Mouse (Mus musculus) embryonic stem cell, embryonic (primary cell): ENCODE results near the gene 2210011C24Rik.

Experiments used
- CTCF ChIA-PET, 4 experiments: fragments of 300-600 bp in 2 of 4; fragments of 350-600 bp in 2 of 4; sonication (Branson Sonifier 250); formaldehyde crosslinking; loops; one replicate each; lab custom pipeline; 2022; ENCODE audit warnings: inconsistent platforms in 2 of 4; lab: Charles Lee
- POLR2A ChIA-PET, 4 experiments: fragments of 300-600 bp in 2 of 4; fragments of 350-600 bp in 2 of 4; sonication (Branson Sonifier 250); formaldehyde crosslinking; loops; one replicate each; lab custom pipeline; 2022; ENCODE audit warnings: antibody characterized with exemption in 4 of 4, inconsistent platforms in 1 of 4; lab: Charles Lee

Gene 2210011C24Rik

DNA sequence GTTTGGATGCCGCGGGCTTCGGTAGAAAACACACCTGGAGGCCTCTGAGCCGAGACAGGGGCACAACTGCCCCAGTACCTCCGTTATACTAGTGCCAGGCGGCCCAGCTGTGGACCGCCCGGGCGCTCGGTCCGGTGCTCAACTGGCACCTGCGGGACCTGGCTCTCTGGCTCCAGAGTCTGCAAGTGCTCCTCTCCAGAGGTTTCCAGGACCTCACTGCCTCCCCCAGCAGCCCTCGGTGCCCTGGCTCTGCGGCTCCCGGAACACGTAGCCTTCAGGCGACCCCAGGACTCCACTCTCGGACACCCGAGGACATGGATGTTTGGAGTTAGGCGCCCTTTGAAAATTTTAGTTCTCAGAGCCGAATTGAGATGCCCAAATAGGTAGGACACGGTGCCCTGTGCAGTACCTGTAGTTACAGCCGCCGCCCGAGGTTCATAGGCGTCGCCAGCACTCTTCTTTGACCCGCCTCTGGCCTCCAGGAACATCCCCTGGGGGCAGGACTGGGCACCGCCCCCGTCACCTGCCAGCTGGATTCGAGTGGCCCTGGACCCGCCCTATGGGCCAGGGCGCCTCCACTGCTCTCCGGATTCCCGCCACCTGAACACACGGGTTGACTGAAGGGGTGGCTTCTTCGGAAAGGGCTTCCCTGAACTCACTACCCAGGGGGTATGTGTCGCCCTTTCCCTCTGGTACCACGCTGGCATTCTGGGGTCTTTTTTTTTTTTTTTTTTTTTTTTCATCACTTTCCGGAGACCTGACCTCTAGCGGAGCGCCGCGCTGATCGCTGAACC is at the start of gene 2210011C24Rik:
Gene 2210011C24Rik, minus strand, starts transcription at position 467 of the 794 bp plus-strand sequence.
- CTCF ChIA-PET = interaction anchor here in 3 of 4 experiments (0.7 to 1.8 kb wide), 10 partner anchors 10 to 584 kb away, joined by 3 to 5 read pairs (median 3); partner anchors contain the start of genes 1700067K01Rik (in 1 of the 3), Rfx1 (in 1 of the 3) and Rln3 (in 1 of the 3)
- POLR2A ChIA-PET = interaction anchor here (0.5 to 3.1 kb wide), 31 partner anchors 8 to 404 kb away, joined by 3 to 20 read pairs (median 4); partner anchors contain the start of genes Palm3 (in 4 of the 4), 1700067K01Rik (in 3 of the 4), Asf1b (in 1 of the 4) and Dcaf15 (in 1 of the 4)

- POLR2A ChIA-PET = interaction anchor here in 3 of 4 experiments (0.5 to 5.4 kb wide), 6 partner anchors 14 to 596 kb away, joined by 3 to 50 read pairs (median 6); partner anchors contain the start of genes Dcaf15 (in 2 of the 3) and Podnl1 (in 1 of the 3)
- CTCF ChIA-PET = interaction anchor here in 1 of 4 experiments (0.7 to 1.4 kb wide), 2 partner anchors 16 to 21 kb away, joined by 3 read pairs; no protein-coding TSS in a partner anchor
These were observed 48.3 kb upstream of the 2210011C24Rik start for GRCm38 (mm10) chr8:84060245-84060644.

- ChIA-PET POLR2A (interaction anchor here in 3 of 4 experiments (0.6 to 5.4 kb wide), 20 partner anchors 7 to 226 kb away, joined by 3 to 53 read pairs (median 4); partner anchors contain the start of genes Dcaf15 (in 3 of the 3), Mri1 (in 1 of the 3) and Rfx1 (in 1 of the 3)), CTCF (interaction anchor here (0.5 to 1.4 kb wide), 14 partner anchors 9 to 151 kb away, joined by 3 to 6 read pairs (median 3); no protein-coding TSS in a partner anchor)
These were observed 47.3 kb upstream of the 2210011C24Rik start for GRCm38 (mm10) chr8:84059226-84059625.

DNA sequence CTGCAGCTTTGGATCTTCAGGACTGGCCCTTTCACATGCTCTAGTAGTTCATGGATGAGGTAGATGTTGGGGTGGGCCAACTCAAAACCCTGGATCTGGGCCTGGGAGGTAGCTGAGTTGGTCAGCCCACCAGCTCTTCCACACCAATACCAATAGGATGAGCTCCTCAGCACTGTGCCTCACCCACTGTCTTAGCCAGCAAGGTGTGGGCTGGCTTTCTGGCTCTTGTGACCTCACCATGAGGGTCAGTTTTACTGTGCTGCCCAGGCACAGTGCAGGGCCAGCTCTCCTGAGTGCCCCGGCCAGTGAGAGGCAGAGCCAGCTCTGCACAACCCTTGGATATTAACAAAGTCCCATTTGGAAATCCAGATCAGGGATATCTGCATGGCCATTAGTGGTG is 45.9 kb upstream of the 2210011C24Rik start:
- CTCF ChIA-PET = interaction anchor here in 3 of 4 experiments (0.6 to 1.2 kb wide), 5 partner anchors 15 to 532 kb away, joined by 3 to 9 read pairs (median 4); partner anchors contain the start of genes Dcaf15 (in 1 of the 3) and Il27ra (in 1 of the 3)
- POLR2A ChIA-PET = interaction anchor here (0.6 to 5.4 kb wide), 37 partner anchors 8 to 410 kb away, joined by 3 to 53 read pairs (median 4); partner anchors contain the start of genes 2210011C24Rik (in 2 of the 4), Asf1b (in 2 of the 4), Gm10644 (in 2 of the 4) and Il27ra (in 2 of the 4)

DNA sequence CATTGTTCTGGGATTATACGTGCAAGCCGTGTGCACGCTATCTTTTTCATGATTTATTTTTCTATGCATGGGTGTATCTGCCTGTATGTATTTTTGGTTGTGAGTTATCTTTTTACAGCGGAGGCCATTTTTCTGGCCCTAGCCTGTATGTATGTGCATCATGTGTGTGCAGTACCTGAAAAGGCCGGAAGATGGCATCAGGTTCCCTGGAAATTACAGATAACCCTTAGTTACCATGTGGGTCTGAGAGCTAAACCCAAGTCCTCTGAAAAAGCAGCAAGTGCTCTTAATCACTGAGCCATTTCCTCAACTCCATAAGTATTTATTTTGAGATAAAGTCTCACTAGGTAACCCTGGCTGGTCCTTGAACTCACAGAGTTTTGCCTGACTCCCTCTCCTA is 41.3 kb upstream of the 2210011C24Rik start:
- ChIA-PET POLR2A (interaction anchor here in 3 of 4 experiments (0.6 to 2.8 kb wide), 15 partner anchors 9 to 217 kb away, joined by 3 to 27 read pairs (median 4); partner anchors contain the start of genes Rfx1 (in 3 of the 3), Il27ra (in 2 of the 3), Ccdc130 (in 1 of the 3) and Dcaf15 (in 1 of the 3)), CTCF (interaction anchor here in 3 of 4 experiments (0.6 to 1.8 kb wide), 8 partner anchors 9 to 157 kb away, joined by 3 to 5 read pairs (median 4); partner anchors contain the start of genes Il27ra (in 1 of the 3) and Rln3 (in 1 of the 3))

- POLR2A ChIA-PET = interaction anchor here in 3 of 4 experiments (0.6 to 2.8 kb wide), 7 partner anchors 9 to 78 kb away, joined by 3 to 20 read pairs (median 4); partner anchors contain the start of genes Il27ra (in 2 of the 3), Rfx1 (in 1 of the 3) and Rln3 (in 1 of the 3)
- CTCF ChIA-PET = interaction anchor here in 3 of 4 experiments (0.5 to 1.8 kb wide), 5 partner anchors 17 to 158 kb away, joined by 3 to 4 read pairs (median 3); no protein-coding TSS in a partner anchor
These were observed 40.8 kb upstream of the 2210011C24Rik start for GRCm38 (mm10) chr8:84052746-84053145.

- POLR2A ChIA-PET = interaction anchor here in 1 of 4 experiments (1.7 to 4.1 kb wide), 2 partner anchors 9 to 20 kb away, joined by 6 to 25 read pairs; partner anchors contain the start of gene Rfx1
- CTCF ChIA-PET = interaction anchor here in 1 of 4 experiments (1.2 kb wide), 1 partner anchor 9 kb away, joined by 3 read pairs; no protein-coding TSS in a partner anchor
These were observed 36.2 kb upstream of the 2210011C24Rik start for GRCm38 (mm10) chr8:84048171-84048570.

DNA sequence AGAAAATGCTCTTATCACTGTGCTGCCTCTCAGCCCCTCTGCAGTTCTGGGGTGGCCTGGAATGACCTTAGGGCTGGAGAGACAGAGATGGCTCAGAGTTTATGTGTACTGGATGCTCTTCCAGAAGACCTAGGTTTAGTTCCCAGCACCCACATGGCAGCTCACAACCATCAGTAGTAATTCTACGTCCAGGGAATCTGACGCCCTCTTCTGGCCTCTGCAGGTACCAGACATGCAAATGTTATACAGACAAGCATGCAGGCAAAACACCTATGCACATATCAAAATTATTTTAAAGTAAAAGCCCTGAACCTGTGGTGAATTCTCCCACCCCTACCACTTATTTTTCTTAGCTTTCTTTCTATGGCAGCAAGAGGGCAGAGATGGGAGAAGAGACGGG is 34.5 kb upstream of the 2210011C24Rik start:
- ChIA-PET POLR2A (interaction anchor here in 2 of 4 experiments (0.6 to 1.4 kb wide), 6 partner anchors 11 to 935 kb away, joined by 3 to 7 read pairs (median 4); partner anchors contain the start of gene Rfx1 (in 1 of the 2)), CTCF (interaction anchor here in 2 of 4 experiments (0.6 to 0.8 kb wide), 4 partner anchors 15 to 174 kb away, joined by 3 to 4 read pairs (median 3); partner anchors contain the start of genes Asf1b (in 1 of the 2) and Gm10644 (in 1 of the 2))

GRCm38 (mm10) chr8:84044900-84045299 is 32.9 kb upstream of the 2210011C24Rik start, which contains the start of gene Rln3:
Gene Rln3 (minus strand): TSS chr8:84045000.
- ChIA-PET CTCF (interaction anchor here (0.6 to 1.7 kb wide), 12 partner anchors 9 to 547 kb away, joined by 3 to 7 read pairs (median 3); no protein-coding TSS in a partner anchor), POLR2A (interaction anchor here (0.7 to 5.1 kb wide), 15 partner anchors 9 to 304 kb away, joined by 3 to 25 read pairs (median 4); partner anchors contain the start of genes Dcaf15 (in 2 of the 4), Rfx1 (in 2 of the 4), Adgre5 (in 1 of the 4) and Asf1b (in 1 of the 4))

DNA sequence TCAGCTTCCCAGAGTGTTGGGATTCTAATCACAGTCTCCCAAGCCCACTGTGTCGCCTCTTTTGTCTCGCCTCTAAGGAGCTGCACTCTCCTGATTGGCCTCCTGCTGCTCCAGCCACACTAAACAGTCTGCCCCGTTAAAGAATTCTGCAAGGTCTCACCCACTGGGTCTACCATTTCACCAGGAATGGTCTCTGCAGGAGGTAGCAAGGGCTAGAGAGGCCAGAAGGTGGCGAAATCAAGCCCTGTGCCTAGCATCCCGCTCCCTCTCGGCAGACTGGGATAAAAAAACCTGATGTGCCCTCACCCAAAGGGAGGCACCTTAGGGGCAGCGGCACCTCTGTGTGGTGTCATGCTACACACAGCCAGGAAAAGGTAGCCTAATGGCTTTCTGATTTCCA is 32.1 kb upstream of the 2210011C24Rik start:
- CTCF ChIA-PET = interaction anchor here (0.6 to 3.1 kb wide), 15 partner anchors 10 to 548 kb away, joined by 3 to 9 read pairs (median 3); no protein-coding TSS in a partner anchor
- POLR2A ChIA-PET = interaction anchor here (0.6 to 5.1 kb wide), 17 partner anchors 10 to 303 kb away, joined by 3 to 25 read pairs (median 4); partner anchors contain the start of genes Dcaf15 (in 2 of the 4), Rfx1 (in 2 of the 4), Adgre5 (in 1 of the 4) and Asf1b (in 1 of the 4)

DNA sequence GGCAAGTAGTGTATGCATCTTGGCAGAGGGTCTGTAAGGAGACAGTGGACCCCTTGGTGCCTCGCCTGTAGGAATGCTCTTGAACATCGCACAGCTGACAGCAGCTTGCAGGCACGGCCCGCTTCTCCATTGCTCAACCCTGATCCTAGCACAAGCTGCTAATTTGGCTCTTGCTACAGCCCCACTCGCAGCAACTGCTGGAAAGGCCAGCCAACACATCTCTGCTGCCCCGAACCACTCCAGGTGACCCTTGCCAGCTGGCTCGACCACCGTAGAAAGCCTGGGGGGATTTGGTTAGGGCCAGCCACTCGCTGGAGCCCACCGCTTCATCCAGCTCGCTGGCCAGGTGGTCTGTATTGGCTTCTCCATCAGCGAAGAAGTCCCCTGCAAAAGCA is 31.0 kb upstream of the 2210011C24Rik start:
- CTCF ChIA-PET = interaction anchor here in 3 of 4 experiments (0.5 to 3.1 kb wide), 10 partner anchors 10 to 165 kb away, joined by 3 to 9 read pairs (median 4); partner anchors contain the start of gene Dcaf15 (in 1 of the 3)
- POLR2A ChIA-PET = interaction anchor here (0.6 to 5.1 kb wide), 15 partner anchors 9 to 162 kb away, joined by 3 to 25 read pairs (median 4); partner anchors contain the start of genes Dcaf15 (in 1 of the 4), Gm10643 (in 1 of the 4), Palm3 (in 1 of the 4) and Rfx1 (in 1 of the 4)

DNA sequence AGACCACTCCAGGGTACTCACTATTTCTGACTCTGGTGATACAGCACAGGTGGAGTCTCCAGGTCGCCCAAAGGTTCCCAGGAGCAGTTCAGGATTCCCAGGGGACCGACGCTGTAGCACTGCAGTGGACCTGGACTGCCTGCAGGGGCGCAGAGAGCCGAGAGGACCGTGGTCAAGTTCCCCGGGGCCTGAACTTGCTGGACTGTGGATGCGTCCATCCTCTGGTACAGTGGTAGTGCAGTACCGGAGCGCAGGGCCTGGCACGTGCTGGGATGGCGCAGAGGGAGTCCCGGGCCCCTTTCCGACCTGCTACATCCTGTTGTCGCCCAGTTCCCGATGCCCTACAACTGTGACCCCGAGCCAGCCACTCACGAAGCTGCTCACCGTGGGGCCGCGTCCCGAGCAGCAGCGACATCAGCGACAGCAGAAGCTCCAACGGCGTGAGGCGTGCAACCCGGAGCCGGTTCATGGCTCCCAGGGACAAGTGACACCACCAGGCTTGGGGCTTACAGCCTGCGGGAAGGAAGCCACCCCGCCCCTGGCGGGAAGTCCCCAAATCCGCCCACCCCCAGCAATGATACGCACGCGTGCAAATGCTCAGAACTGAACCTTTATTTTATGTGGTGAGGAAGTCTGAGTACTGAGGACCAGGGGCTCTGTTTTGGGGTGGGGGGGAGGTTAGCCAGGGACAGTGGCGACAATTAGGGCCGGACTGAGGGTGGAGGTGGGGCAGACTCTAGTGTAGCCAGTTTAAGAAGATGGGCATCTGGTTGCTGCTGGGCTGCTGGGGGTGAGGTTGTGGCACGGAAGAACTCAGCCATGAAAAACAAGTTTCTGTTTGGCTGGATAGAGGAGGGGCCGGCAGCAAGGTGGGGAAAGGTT is 30.3 kb upstream of the 2210011C24Rik start, which contains the start of gene Il27ra:
Gene Il27ra, minus strand, starts transcription at position 524 of the 882 bp plus-strand sequence.
- ChIA-PET CTCF (interaction anchor here (0.6 to 3.1 kb wide), 16 partner anchors 8 to 1035 kb away, joined by 3 to 9 read pairs (median 4); partner anchors contain the start of gene Dcaf15 (in 1 of the 4)), POLR2A (interaction anchor here in 3 of 4 experiments (0.6 to 5.1 kb wide), 20 partner anchors 9 to 193 kb away, joined by 3 to 25 read pairs (median 3); partner anchors contain the start of genes 1700067K01Rik (in 1 of the 3), Dcaf15 (in 1 of the 3), Gm10643 (in 1 of the 3) and Palm3 (in 1 of the 3))

- ChIA-PET CTCF (interaction anchor here (0.5 to 2.2 kb wide), 73 partner anchors 8 to 922 kb away, joined by 3 to 18 read pairs (median 4); partner anchors contain the start of genes Dcaf15 (in 2 of the 4), Rfx1 (in 2 of the 4), 1700067K01Rik (in 1 of the 4) and 2210011C24Rik (in 1 of the 4)), POLR2A (interaction anchor here in 3 of 4 experiments (0.5 to 3.2 kb wide), 30 partner anchors 9 to 774 kb away, joined by 3 to 19 read pairs (median 4); partner anchors contain the start of genes 1700067K01Rik (in 1 of the 3), 4930432K21Rik (in 1 of the 3), Cc2d1a (in 1 of the 3) and Dcaf15 (in 1 of the 3))
These were observed 27.1 kb upstream of the 2210011C24Rik start for GRCm38 (mm10) chr8:84039050-84039449.

DNA sequence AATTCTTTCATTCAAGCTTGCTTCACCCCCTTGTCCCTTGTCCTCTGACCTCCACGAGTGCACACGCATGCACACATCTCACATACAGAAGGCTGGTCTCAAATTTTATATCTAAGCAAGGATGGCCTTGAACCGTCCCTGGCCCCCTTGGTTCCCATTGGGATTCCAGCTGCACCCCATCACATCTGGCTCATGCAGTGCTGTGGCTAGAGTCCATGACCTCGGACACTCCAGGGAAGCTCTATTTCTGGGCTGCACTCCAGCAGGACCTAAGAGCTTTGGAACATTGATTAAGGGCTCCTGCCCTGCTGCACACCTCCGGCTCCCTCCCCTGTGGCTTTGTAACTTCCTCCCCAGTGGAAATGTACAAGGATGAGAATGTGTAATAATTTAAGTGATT is 26.0 kb upstream of the 2210011C24Rik start:
- CTCF ChIA-PET = interaction anchor here in 3 of 4 experiments (0.7 to 2.2 kb wide), 8 partner anchors 10 to 146 kb away, joined by 3 to 18 read pairs (median 4); no protein-coding TSS in a partner anchor
- POLR2A ChIA-PET = interaction anchor here in 2 of 4 experiments (0.6 to 3.2 kb wide), 10 partner anchors 8 to 289 kb away, joined by 3 to 19 read pairs (median 6); partner anchors contain the start of gene Rfx1 (in 1 of the 2)
